Mouse (Mus musculus) CH12.LX (cell line): ENCODE measurements at regions not wholly inside any gene's neighbourhood (a gene's known extent, or its start where the extent isn't known, plus 50 kb on each side); places are given as distances from the start of the nearest gene placed in this dataset.

ENCODE experiments used
- DNase-seq: peaks from one replicate; pipeline ENCODE4 v3.0.0-alpha.2; 2013; ENCODE audit errors: extremely low read depth
- H3K27ac ChIP-seq: 2 replicates; pipeline ENCODE4 v1.5.1; 2012; ENCODE audit warnings: low read depth, mild to moderate bottlenecking, control low read depth, moderate library complexity; ENCODE audit not compliant: insufficient read depth
- H3K27me3 ChIP-seq: replicated peaks from 2 replicates; pipeline ENCODE3; 2012; ENCODE audit warnings: inconsistent platforms
- H3K36me3 ChIP-seq, 2 experiments: replicated peaks in 1 of 2; 2 replicates each; pipeline versions ENCODE3 to v1.6.1; 2012; ENCODE audit warnings: inconsistent platforms in 1 of 2, low read length in 1 of 2, mild to moderate bottlenecking in 1 of 2, mixed read lengths in 1 of 2, moderate library complexity in 1 of 2; ENCODE audit not compliant: control insufficient read depth in 1 of 2, insufficient read depth in 1 of 2
- H3K4me1 ChIP-seq, 2 experiments: 2 replicates each; pipeline ENCODE4 v1.6.1; 2012; ENCODE audit warnings: inconsistent platforms in 1 of 2, moderate library complexity in 1 of 2; ENCODE audit not compliant: insufficient read depth in 2 of 2, control insufficient read depth in 1 of 2
- H3K4me2 ChIP-seq: 2 replicates; pipeline ENCODE4 v1.6.1; 2012; ENCODE audit warnings: low read depth, mild to moderate bottlenecking, control low read depth; ENCODE audit not compliant: poor library complexity, insufficient read depth, severe bottlenecking
- H3K4me3 ChIP-seq, 3 experiments: fragments of 150-350 bp in 1 of 3; sonication (generic) in 1 of 3; replicated peaks in 1 of 3; 2 replicates each; pipeline versions ENCODE3 to v1.5.1; 2011 to 2012; ENCODE audit warnings: low read depth in 2 of 3, low read length in 2 of 3, mild to moderate bottlenecking in 2 of 3, moderate library complexity in 2 of 3, control low read depth in 1 of 3, improper control_type of control experiment in 1 of 3, inconsistent platforms in 1 of 3, mixed read lengths in 1 of 3; ENCODE audit not compliant: poor library complexity in 1 of 3
- H3K79me2 ChIP-seq: replicated peaks from 2 replicates; pipeline ENCODE4 v1.6.1; 2012; ENCODE audit warnings: mild to moderate bottlenecking, moderate library complexity; ENCODE audit not compliant: control insufficient read depth, poor library complexity, insufficient read depth, severe bottlenecking; ENCODE audit errors: extremely low read depth
- H3K9ac ChIP-seq: 2 replicates; pipeline ENCODE4 v1.6.1; 2012; ENCODE audit warnings: low read depth, mild to moderate bottlenecking, control low read depth, moderate library complexity; ENCODE audit not compliant: insufficient read depth
- H3K9me3 ChIP-seq: replicated peaks from 2 replicates; pipeline ENCODE3; 2012; ENCODE audit warnings: low read length, inconsistent platforms, mixed read lengths
- BHLHE40 ChIP-seq: IDR thresholded peaks from 2 replicates; pipeline ENCODE4 v1.6.1; 2011; ENCODE audit warnings: mild to moderate bottlenecking, low read depth, low read length, improper control_type of control experiment
- CHD2 ChIP-seq: IDR thresholded peaks from 2 replicates; pipeline ENCODE4 v1.6.1; 2011; ENCODE audit warnings: low read length, improper control_type of control experiment
- E2F4 ChIP-seq: IDR thresholded peaks from 2 replicates; pipeline ENCODE4 v1.6.1; 2011; ENCODE audit warnings: low read depth, low read length, improper control_type of control experiment; ENCODE audit not compliant: insufficient replicate concordance
- ELF1 ChIP-seq: IDR thresholded peaks from 2 replicates; pipeline ENCODE4 v1.6.1; 2014; ENCODE audit warnings: low read depth, mild to moderate bottlenecking, inconsistent platforms, low read length, improper control_type of control experiment
- EP300 ChIP-seq: IDR thresholded peaks from 2 replicates; pipeline ENCODE4 v1.6.1; 2011; ENCODE audit warnings: low read length, improper control_type of control experiment
- ETS1 ChIP-seq: conservative IDR thresholded peaks from 2 replicates; pipeline ENCODE4 v1.6.1; 2012; ENCODE audit warnings: low read depth, mild to moderate bottlenecking, inconsistent platforms, low read length, improper control_type of control experiment, moderate library complexity
- GABPA ChIP-seq: IDR thresholded peaks from 2 replicates; pipeline ENCODE4 v1.6.1; 2012; ENCODE audit warnings: low read depth, low read length, improper control_type of control experiment, inconsistent platforms; ENCODE audit not compliant: insufficient replicate concordance
- HCFC1 ChIP-seq: IDR thresholded peaks from 2 replicates; pipeline ENCODE4 v1.6.1; 2012; ENCODE audit warnings: low read depth, mild to moderate bottlenecking, inconsistent platforms, low read length, improper control_type of control experiment
- IRF4 ChIP-seq: IDR thresholded peaks from 2 replicates; pipeline ENCODE4 v1.6.1; 2014; ENCODE audit warnings: low read depth, mild to moderate bottlenecking, inconsistent platforms, low read length, improper control_type of control experiment
- JUN ChIP-seq: IDR thresholded peaks from 2 replicates; pipeline ENCODE4 v1.6.1; 2011; ENCODE audit warnings: low read depth, mild to moderate bottlenecking, low read length, improper control_type of control experiment, moderate library complexity; ENCODE audit not compliant: insufficient read depth
- JUND ChIP-seq: conservative IDR thresholded peaks from 2 replicates; pipeline ENCODE4 v1.6.1; 2011; ENCODE audit warnings: low read depth, low read length, improper control_type of control experiment
- KAT2A ChIP-seq: IDR thresholded peaks from 2 replicates; pipeline ENCODE4 v1.6.1; 2012; ENCODE audit warnings: low read length, improper control_type of control experiment, inconsistent platforms; ENCODE audit not compliant: insufficient replicate concordance
- MAFK ChIP-seq: IDR thresholded peaks from 2 replicates; pipeline ENCODE4 v1.6.1; 2011; ENCODE audit warnings: low read length, improper control_type of control experiment; ENCODE audit not compliant: insufficient replicate concordance
- MAX ChIP-seq: IDR thresholded peaks from 2 replicates; pipeline ENCODE4 v1.6.1; 2011; ENCODE audit warnings: low read length, improper control_type of control experiment
- MXI1 ChIP-seq: IDR thresholded peaks from 2 replicates; pipeline ENCODE4 v1.6.1; 2011; ENCODE audit warnings: mild to moderate bottlenecking, low read depth, low read length, improper control_type of control experiment
- MYC ChIP-seq: IDR thresholded peaks from 2 replicates; pipeline ENCODE4 v1.6.1; 2011; ENCODE audit warnings: low read depth, mild to moderate bottlenecking, improper control_type of control experiment, low read length
- NELFE ChIP-seq: IDR thresholded peaks from 2 replicates; pipeline ENCODE4 v1.6.1; 2011; ENCODE audit warnings: low read depth, low read length, improper control_type of control experiment
- NRF1 ChIP-seq: IDR thresholded peaks from 2 replicates; pipeline ENCODE4 v1.6.1; 2014; ENCODE audit warnings: low read depth, mild to moderate bottlenecking, inconsistent platforms, low read length, improper control_type of control experiment, moderate library complexity
- POLR2A ChIP-seq: IDR thresholded peaks from 2 replicates; pipeline ENCODE4 v1.6.1; 2011; ENCODE audit warnings: low read depth, mild to moderate bottlenecking, improper control_type of control experiment, low read length
- POLR2AphosphoS2 ChIP-seq: IDR thresholded peaks from 2 replicates; pipeline ENCODE4 v1.6.1; 2011; ENCODE audit warnings: low read depth, low read length, improper control_type of control experiment
- RCOR1 ChIP-seq: conservative IDR thresholded peaks from 2 replicates; pipeline ENCODE4 v1.6.1; 2012; ENCODE audit warnings: low read depth, mild to moderate bottlenecking, inconsistent platforms, low read length, improper control_type of control experiment
- SIN3A ChIP-seq: IDR thresholded peaks from 2 replicates; pipeline ENCODE4 v1.6.1; 2012; ENCODE audit warnings: low read length, improper control_type of control experiment, inconsistent platforms
- UBTF ChIP-seq: IDR thresholded peaks from 2 replicates; pipeline ENCODE4 v1.6.1; 2012; ENCODE audit warnings: low read depth, mild to moderate bottlenecking, inconsistent platforms, low read length, improper control_type of control experiment, moderate library complexity
- USF1 ChIP-seq: IDR thresholded peaks from 2 replicates; pipeline ENCODE4 v1.6.1; 2014; ENCODE audit warnings: low read depth, mild to moderate bottlenecking, inconsistent platforms, low read length, improper control_type of control experiment
- USF2 ChIP-seq: conservative IDR thresholded peaks from 2 replicates; pipeline ENCODE4 v1.6.1; 2011; ENCODE audit warnings: low read depth, low read length, improper control_type of control experiment
- ZC3H11A ChIP-seq: IDR thresholded peaks from 2 replicates; pipeline ENCODE4 v1.6.1; 2012; ENCODE audit warnings: low read depth, mild to moderate bottlenecking, inconsistent platforms, low read length, improper control_type of control experiment
- ZKSCAN1 ChIP-seq: IDR thresholded peaks from 2 replicates; pipeline ENCODE4 v1.6.1; 2012; ENCODE audit warnings: low read depth, inconsistent platforms, low read length, improper control_type of control experiment, borderline replicate concordance
- ZNF384 ChIP-seq: IDR thresholded peaks from 2 replicates; pipeline ENCODE4 v1.6.1; 2012; ENCODE audit warnings: low read depth, low read length, improper control_type of control experiment, inconsistent platforms
- dilution Hi-C: fragments of 300-500 bp; cut with MboI; formaldehyde crosslinking; loops from 2 replicates; pipeline ENCODE4 v1.14.3; 2020; ENCODE audit warnings: low sequenced_read_pairs; ENCODE audit not compliant: extremely low pct_unique_long_range_greater_than_20kb, extremely low pct_ligation_motif_present
- in situ Hi-C: fragments of 300-500 bp; cut with MboI; formaldehyde crosslinking; loops from 3 replicates; pipeline ENCODE4 v1.14.3; 2019; ENCODE audit warnings: low sequenced_read_pairs, low pct_ligation_motif_present, low pct_unique_long_range_greater_than_20kb, mixed read lengths

DNA sequence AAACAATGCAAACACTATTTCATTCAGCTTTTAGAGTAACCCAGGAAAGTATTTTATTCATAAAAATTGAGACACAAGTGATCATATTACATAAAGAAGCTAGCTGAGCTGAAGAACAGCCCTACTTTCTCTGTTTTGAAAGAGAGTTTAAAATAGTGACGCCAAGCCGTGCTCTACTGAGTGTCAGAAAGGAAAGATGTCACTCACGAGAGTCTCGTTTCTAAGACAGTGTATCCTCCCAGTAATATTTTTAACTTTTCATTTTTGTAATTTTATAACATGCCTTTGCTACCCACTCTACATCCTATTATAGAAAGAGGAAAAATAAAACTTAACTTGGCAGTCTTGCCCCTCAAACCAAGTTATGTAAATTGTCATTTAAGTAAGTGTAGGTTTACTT, 195.5 kb upstream of the Brinp3 start:
- Histone ChIP-seq H3K9me3 (peaks cover 8% of the 10 kb centered on the region), H3K36me3 (no peaks in the 10 kb centered on the region), H3K79me2 (no peaks in the 10 kb centered on the region), H3K27me3 (no peaks in the 10 kb centered on the region), H3K27ac (no peak overlapping the region), H3K4me2 (no peak overlapping the region), H3K9ac (no peak overlapping the region), H3K4me3 (no peak overlapping the region), H3K4me1 (no peaks in the 10 kb centered on the region)
- DNase-seq, result no peak
- dilution Hi-C loops, result no loop called here
- TF ChIP-seq IRF4 (no peak), USF1 (no peak), EP300 (no peak), CHD2 (no peak), MAFK (no peak), MXI1 (no peak), MYC (no peak), JUND (no peak), RCOR1 (no peak), ELF1 (no peak), KAT2A (no peak), GABPA (no peak), UBTF (no peak), NRF1 (no peak), BHLHE40 (no peak), ETS1 (no peak)
- in situ Hi-C loops, result no loop called here

DNA sequence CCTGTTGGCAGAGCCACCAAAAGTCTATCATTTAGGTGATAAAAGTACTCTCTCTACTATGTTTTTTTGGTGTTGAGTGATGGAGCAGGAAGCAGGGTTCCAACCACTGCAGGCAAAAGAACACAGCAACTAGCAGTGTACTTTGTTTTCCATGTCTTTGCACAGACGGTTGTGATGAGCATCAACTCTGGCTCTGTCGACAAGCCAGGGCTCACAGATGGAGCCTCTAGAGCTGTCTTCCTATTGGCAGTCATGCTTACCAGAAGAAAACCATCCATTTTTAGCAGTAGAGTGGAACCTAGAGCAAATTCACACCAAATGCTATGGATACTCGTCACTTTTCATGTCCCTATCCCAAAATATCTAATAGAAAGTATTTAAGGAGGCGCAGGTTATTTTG, 182.0 kb upstream of the Brinp3 start:
- no peak for DNase-seq
- H3K27me3 ChIP-seq, result no peaks in the 10 kb centered on the region
- in situ Hi-C loops (no loop called here), dilution Hi-C loops (no loop called here)
- no peaks in the 10 kb centered on the region for H3K79me2 ChIP-seq
- H3K9ac ChIP-seq, result no peak overlapping the region
- no peak overlapping the region for H3K27ac ChIP-seq
- TF ChIP-seq ELF1 (no peak), ZKSCAN1 (no peak), SIN3A (no peak), E2F4 (no peak), USF1 (no peak), HCFC1 (no peak), MAFK (no peak), JUN (no peak), ZNF384 (no peak), KAT2A (no peak), ZC3H11A (no peak), POLR2AphosphoS2 (no peak), USF2 (no peak), NELFE (no peak), BHLHE40 (no peak), POLR2A (no peak), MAX (no peak), CHD2 (no peak)
- no peak overlapping the region for H3K4me2 ChIP-seq
- no peaks in the 10 kb centered on the region for H3K4me1 ChIP-seq
- no peak overlapping the region for H3K4me3 ChIP-seq
- no peaks in the 10 kb centered on the region for H3K36me3 ChIP-seq
- peaks cover 23% of the 10 kb centered on the region for H3K9me3 ChIP-seq
